Mouse (Mus musculus): Measurements from ENCODE around the gene Clta. TPM values are rescaled to one million over a fixed set of nuclear protein-coding genes. Genes with fewer than 3 reads are reported as not detected.
A peak's percentile ranks its signal among the peaks of the same experiment; 100 is the strongest.

Clta gene
- total and polyA plus RNA-seq, 3 experiments = 301 to 454 (median 450) TPM

DNA sequence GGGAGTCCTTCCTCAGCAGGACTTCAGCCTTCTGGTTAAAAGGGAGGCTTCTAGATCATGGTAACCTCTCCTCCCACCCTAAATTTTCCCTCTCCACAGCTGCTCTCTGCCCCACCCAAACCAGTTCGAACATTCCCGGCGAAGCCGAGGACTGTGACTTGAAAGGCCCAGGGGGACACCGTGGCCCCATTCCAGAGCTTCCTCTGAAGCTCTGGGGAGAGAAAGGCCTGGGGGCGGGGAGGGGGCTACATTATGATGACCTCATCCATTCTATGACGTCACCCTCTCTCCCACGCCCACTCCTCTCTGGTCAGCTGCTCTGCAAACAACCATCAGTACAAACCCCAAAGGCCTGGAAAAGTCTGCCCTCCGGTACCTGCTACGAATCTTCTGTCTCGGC, 21.1 kb upstream of the Clta start, which contains the start of gene Ccin:
Gene Ccin (plus strand): TSS at position 303 of the 400 bp plus-strand sequence.
- in situ Hi-C loops (cut with MboI; ENCODE audit: low pct_ligation_motif_present, low pct_unique_long_range_greater_than_20kb, low sequenced_read_pairs) = loop anchor here (5.0 to 25.0 kb wide), 2 partner anchors 56 to 246 kb away; partner anchors contain the start of genes Hrct1 and Spaar
- Histone ChIP-seq H3K4me1 (ENCODE audit: control insufficient read depth in 1 of 2, insufficient read depth in 2 of 2) (peaks cover 10 to 42% of the 10 kb centered on the region in 2 experiments; a peak in 3 of 4 replicates), H3K4me2 (ENCODE audit: insufficient read depth, low read depth, poor library complexity, severe bottlenecking) (peak within 1 kb of the TSS; percentile 35; the same call in 1 of the 2 replicates), H3K9ac (ENCODE audit: insufficient read depth, low read depth) (peak within 1 kb of the TSS; percentile 35), H3K36me3 (replicated peaks in 1 of 2; ENCODE audit: control insufficient read depth in 1 of 2, insufficient read depth in 1 of 2, low read length in 1 of 2) (peaks cover 8 to 22% of the 10 kb centered on the region in 2 experiments), H3K79me2 (replicated peaks; ENCODE audit: control insufficient read depth, extremely low read depth, insufficient read depth, poor library complexity, severe bottlenecking) (no peaks in the 10 kb centered on the region), H3K27me3 (replicated peaks) (no peaks in the 10 kb centered on the region), H3K9me3 (replicated peaks; ENCODE audit: low read length) (no peaks in the 10 kb centered on the region), H3K4me3 (replicated peaks in 1 of 3; ENCODE audit: low read depth in 2 of 3, low read length in 2 of 3, poor library complexity in 1 of 3) (no peak within 1 kb of the TSS), H3K27ac (ENCODE audit: insufficient read depth, low read depth) (no peak within 1 kb of the TSS)
- DNase-seq (ENCODE audit: extremely low read depth) = no peak
- dilution Hi-C loops (cut with MboI; ENCODE audit: extremely low pct_ligation_motif_present, extremely low pct_unique_long_range_greater_than_20kb, low sequenced_read_pairs) = no loop called here
- no peak for TF ChIP-seq IRF4 (IDR thresholded peaks at IDR 0.05; ENCODE audit: low read depth, low read length)
- no peak for TF ChIP-seq MAFK (IDR thresholded peaks at IDR 0.05; ENCODE audit: insufficient replicate concordance, low read length)
- TF ChIP-seq SIN3A (IDR thresholded peaks at IDR 0.05; ENCODE audit: low read length) = no peak
- no peak for TF ChIP-seq RCOR1 (conservative IDR thresholded peaks at IDR 0.05; ENCODE audit: low read depth, low read length)
- TF ChIP-seq ZKSCAN1 (IDR thresholded peaks at IDR 0.05; ENCODE audit: borderline replicate concordance, low read depth, low read length) = no peak
- no peak for TF ChIP-seq JUN (IDR thresholded peaks at IDR 0.05; ENCODE audit: insufficient read depth, low read depth, low read length)
- TF ChIP-seq JUND (conservative IDR thresholded peaks at IDR 0.05; ENCODE audit: low read depth, low read length) = no peak
- TF ChIP-seq E2F4 (IDR thresholded peaks at IDR 0.05; ENCODE audit: insufficient replicate concordance, low read depth, low read length) = no peak
- TF ChIP-seq TCF12 (IDR thresholded peaks at IDR 0.05; ENCODE audit: low read depth, low read length) = no peak
- TF ChIP-seq NELFE (IDR thresholded peaks at IDR 0.05; ENCODE audit: low read depth, low read length) = no peak

DNA sequence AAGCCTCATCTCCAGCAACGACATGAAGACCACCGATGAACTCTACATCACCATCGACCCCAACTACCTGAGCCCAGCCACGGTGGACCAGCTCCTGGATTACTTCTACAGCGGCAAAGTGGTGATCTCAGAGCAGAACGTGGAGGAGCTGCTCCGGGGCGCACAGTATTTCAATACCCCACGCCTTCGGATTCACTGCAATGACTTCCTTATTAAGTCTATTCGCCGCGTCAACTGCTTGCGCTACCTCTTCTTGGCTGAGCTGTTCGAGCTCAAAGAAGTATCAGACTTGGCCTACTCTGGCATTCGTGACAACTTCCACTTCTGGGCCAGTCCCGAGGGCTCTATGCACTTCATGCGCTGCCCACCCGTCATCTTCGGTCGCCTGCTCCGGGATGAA, 20.5 kb upstream of the Clta start:
- H3K4me2 ChIP-seq (ENCODE audit: insufficient read depth, low read depth, poor library complexity, severe bottlenecking) = no peak overlapping the region
- DNase-seq (ENCODE audit: extremely low read depth) = no peak
- TF ChIP-seq MXI1 (IDR thresholded peaks at IDR 0.05; ENCODE audit: low read depth, low read length) (no peak), CHD2 (IDR thresholded peaks at IDR 0.05; ENCODE audit: low read length) (no peak), HCFC1 (IDR thresholded peaks at IDR 0.05; ENCODE audit: low read depth, low read length) (no peak), SIN3A (IDR thresholded peaks at IDR 0.05; ENCODE audit: low read length) (no peak), ETS1 (conservative IDR thresholded peaks at IDR 0.05; ENCODE audit: low read depth, low read length) (no peak), KAT2A (IDR thresholded peaks at IDR 0.05; ENCODE audit: insufficient replicate concordance, low read length) (no peak)
- H3K79me2 ChIP-seq (replicated peaks; ENCODE audit: control insufficient read depth, extremely low read depth, insufficient read depth, poor library complexity, severe bottlenecking) = no peaks in the 10 kb centered on the region
- peaks cover 3 to 17% of the 10 kb centered on the region in 2 experiments for H3K36me3 ChIP-seq (replicated peaks in 1 of 2; ENCODE audit: control insufficient read depth in 1 of 2, insufficient read depth in 1 of 2, low read length in 1 of 2)
- H3K4me3 ChIP-seq (replicated peaks in 1 of 3; ENCODE audit: low read depth in 2 of 3, low read length in 2 of 3, poor library complexity in 1 of 3) = no peak overlapping the region
- no peaks in the 10 kb centered on the region for H3K27me3 ChIP-seq (replicated peaks)
- dilution Hi-C loops (cut with MboI; ENCODE audit: extremely low pct_ligation_motif_present, extremely low pct_unique_long_range_greater_than_20kb, low sequenced_read_pairs) = no loop called here
- no peak overlapping the region for H3K27ac ChIP-seq (ENCODE audit: insufficient read depth, low read depth)
- peaks cover 6 to 37% of the 10 kb centered on the region in 2 experiments; a peak in 3 of 4 replicates for H3K4me1 ChIP-seq (ENCODE audit: control insufficient read depth in 1 of 2, insufficient read depth in 2 of 2)
- in situ Hi-C loops (cut with MboI; ENCODE audit: low pct_ligation_motif_present, low pct_unique_long_range_greater_than_20kb, low sequenced_read_pairs) = loop anchor here (5.0 to 25.0 kb wide), 2 partner anchors 56 to 246 kb away; partner anchors contain the start of genes Hrct1 and Spaar
- H3K9me3 ChIP-seq (replicated peaks; ENCODE audit: low read length) = no peaks in the 10 kb centered on the region
- no peak overlapping the region for H3K9ac ChIP-seq (ENCODE audit: insufficient read depth, low read depth)

Measured in CH12.LX (cell line).